Comparison of ENCODE assay signal across 22 mouse cellular contexts in the genomic region with DNA sequence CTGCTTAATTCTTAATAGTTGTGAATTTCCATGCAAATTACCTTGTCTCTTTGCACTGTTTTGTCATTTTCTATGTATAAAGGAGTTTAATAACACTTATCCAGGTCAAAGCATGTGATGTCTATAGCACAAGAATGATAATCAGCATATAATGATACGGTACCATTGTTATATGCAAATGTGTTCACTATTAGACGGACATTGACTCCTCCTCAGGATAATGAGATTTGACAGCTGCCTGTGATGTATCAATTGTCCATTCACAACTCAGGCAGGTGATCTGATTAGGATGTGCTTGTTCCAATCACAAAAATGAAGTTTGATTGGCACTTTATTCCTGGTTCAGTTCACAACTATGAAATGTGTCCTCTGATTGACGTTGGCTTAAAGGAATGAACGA.
"Had no signal": no experiment of that assay in that cellular context is flagged by ENCODE, and none has a peak within 500 bp of the region (broad histone marks: within the 10 kb centered on the region; RNA-seq: fewer than 3 reads in every experiment).

No protein-coding gene starts in this region.

- ATAC-seq: liver, embryonic 12.5 days; midbrain, embryonic 16.5 days had no signal

- H3K4me3 ChIP-seq: kidney, embryonic 15.5 days; left cerebral cortex, adult 2 months; limb, embryonic 10.5 days; limb, embryonic 13.5 days; liver, embryonic 12.5 days; liver, embryonic 15.5 days; midbrain, embryonic 12.5 days; myocyte; neural tube, embryonic 13.5 days had no signal

- DNase-seq: kidney, adult 8-10 months; kidney, postnatal 10 days; kidney, postnatal 36 days; layer of hippocampus, postnatal 36 days; liver; lung, adult 2 months; lung, postnatal 14 days; lung, postnatal 4 days; right cerebral cortex, postnatal 25 days; spleen, adult 18-20 months; thymus, adult 18-20 months; thymus, postnatal 4 days had no signal

- H3K9ac ChIP-seq: kidney, embryonic 15.5 days; limb, embryonic 13.5 days; liver, embryonic 12.5 days; liver, embryonic 15.5 days; midbrain, embryonic 12.5 days; neural tube, embryonic 13.5 days had no signal

- H3K27ac ChIP-seq: kidney, embryonic 15.5 days; left cerebral cortex, adult 2 months; limb, embryonic 10.5 days; limb, embryonic 13.5 days; liver, embryonic 12.5 days; liver, embryonic 15.5 days; midbrain, embryonic 12.5 days; neural tube, embryonic 13.5 days had no signal

- H3K36me3 ChIP-seq: kidney, embryonic 15.5 days; limb, embryonic 10.5 days; limb, embryonic 13.5 days; liver, embryonic 12.5 days; liver, embryonic 15.5 days; midbrain, embryonic 12.5 days; neural tube, embryonic 13.5 days had no signal

- H3K4me2 ChIP-seq: kidney, embryonic 15.5 days; limb, embryonic 13.5 days; liver, embryonic 12.5 days; liver, embryonic 15.5 days; midbrain, embryonic 12.5 days; neural tube, embryonic 13.5 days had no signal

- H3K4me1 ChIP-seq: kidney, embryonic 15.5 days; limb, embryonic 10.5 days; limb, embryonic 13.5 days; liver, embryonic 12.5 days; liver, embryonic 15.5 days; midbrain, embryonic 12.5 days; neural tube, embryonic 13.5 days had no signal

- H3K27me3 ChIP-seq: kidney, embryonic 15.5 days; limb, embryonic 13.5 days; liver, embryonic 12.5 days; liver, embryonic 15.5 days; midbrain, embryonic 12.5 days; neural tube, embryonic 13.5 days had no signal

- H3K9me3 ChIP-seq: kidney, embryonic 15.5 days; limb, embryonic 10.5 days; limb, embryonic 13.5 days; liver, embryonic 12.5 days; liver, embryonic 15.5 days; midbrain, embryonic 12.5 days; neural tube, embryonic 13.5 days had no signal
